Mouse (Mus musculus) heart, postnatal 0 days (tissue): Measurements from ENCODE around the gene Cilp. TPM values are rescaled to one million over a fixed set of nuclear protein-coding genes. Genes with fewer than 3 reads are reported as not detected.

ENCODE experiments used
- ATAC-seq: fragments of 200-750 bp; cut with Nextera tagmentation; 2 replicates; pipeline ENCODE4 v1.8.0; 2017; ENCODE audit warnings: low read depth, moderate number of reproducible peaks, moderate library complexity; ENCODE audit not compliant: insufficient read depth
- DNase-seq: peaks from one replicate; pipeline ENCODE4 v3.0.0-alpha.2; 2016; ENCODE audit warnings: low spot score
- H3K27ac ChIP-seq: fragments of 300-500 bp; sonication (generic); 2 replicates; pipeline ENCODE4 v1.5.1; 2014; ENCODE audit warnings: low read depth, mild to moderate bottlenecking
- H3K27me3 ChIP-seq: fragments of 300-500 bp; sonication (generic); 2 replicates; pipeline ENCODE4 v1.6.1; 2014; ENCODE audit warnings: low read length, mixed read lengths; ENCODE audit not compliant: control insufficient read depth, insufficient read depth
- H3K36me3 ChIP-seq: fragments of 300-500 bp; sonication (generic); replicated peaks from 2 replicates; pipeline ENCODE4 v1.6.1; 2014; ENCODE audit warnings: low read length, mixed read lengths; ENCODE audit not compliant: control insufficient read depth, insufficient read depth
- H3K4me1 ChIP-seq: fragments of 300-500 bp; sonication (generic); 2 replicates; pipeline ENCODE4 v1.6.1; 2014; ENCODE audit warnings: antibody characterized with exemption; ENCODE audit not compliant: control insufficient read depth, insufficient read depth
- H3K4me2 ChIP-seq: fragments of 300-500 bp; sonication (generic); 2 replicates; pipeline ENCODE4 v1.6.1; 2014; ENCODE audit warnings: low read depth, mild to moderate bottlenecking, low read length, moderate library complexity
- H3K4me3 ChIP-seq: fragments of 300-500 bp; sonication (generic); 2 replicates; pipeline ENCODE4 v1.5.1; 2014; ENCODE audit warnings: low read depth, low read length
- H3K9ac ChIP-seq: fragments of 300-500 bp; sonication (generic); replicated peaks from 2 replicates; pipeline ENCODE4 v1.6.1; 2014; ENCODE audit warnings: low read depth, low read length, mixed read lengths
- H3K9me3 ChIP-seq: fragments of 300-500 bp; sonication (generic); replicated peaks from 2 replicates; pipeline ENCODE4 v1.6.1; 2016; ENCODE audit warnings: low read length; ENCODE audit not compliant: control insufficient read depth
- CTCF ChIP-seq: IDR thresholded peaks from 2 replicates; pipeline ENCODE4 v1.5.1; 2016; ENCODE audit warnings: antibody characterized with exemption, control low read depth, low read depth
- EP300 ChIP-seq: IDR thresholded peaks from 2 replicates; pipeline ENCODE4 v1.6.1; 2016; ENCODE audit warnings: antibody characterized with exemption, low read depth
- WGBS: fragments of 180-500 bp; shearing (Covaris S2); extraction: QIAGEN DNeasy Blood & Tissue Kit; methylation state at CpG from one replicate; pipeline ENCODE4 v1.1.7; 2014; 5-methylcytosine and 5-hydroxymethylcytosine counted together
- polyA plus RNA-seq: library from polyadenylated mRNA; unstranded; fragments of >200 nt; fragmentation: Nextera tagmentation; extraction: Ambion mirVana; gene quantifications from 2 replicates; pipeline ENCODE4 v1.2.1, GENCODE M21; 2015
- total RNA-seq: library from RNA; depleted of rRNA; stranded (reverse); fragments of >200 nt; gene quantifications from 2 replicates; pipeline ENCODE4 v1.2.3, GENCODE M21; 2014; ENCODE audit warnings: low replicate concordance; rRNA removed

Cilp gene
- total and polyA plus RNA-seq, 2 experiments from 2014 or later = 0.19 to 0.88 TPM

DNA sequence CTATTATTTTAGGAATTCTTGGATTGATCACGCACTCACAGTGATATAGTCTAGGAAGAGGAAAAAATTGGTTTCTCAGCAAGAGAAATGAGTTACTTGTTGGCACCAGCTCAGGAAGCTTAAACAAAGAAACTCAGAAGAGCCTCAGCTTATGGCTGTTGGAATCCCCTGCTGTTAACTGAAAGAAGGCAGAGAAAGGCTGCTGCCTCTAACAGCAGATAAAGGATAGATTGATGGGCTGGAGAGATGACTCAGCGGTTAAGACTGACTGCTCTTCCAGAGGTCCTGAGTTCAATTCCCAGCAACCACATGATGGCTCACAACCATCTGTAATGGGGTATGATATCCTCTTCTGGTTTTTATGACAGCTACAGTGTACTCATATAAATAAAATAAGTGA, 62.4 kb downstream of the Cilp start:
- no peaks in the 10 kb centered on the region for H3K27me3 ChIP-seq
- no peak overlapping the region for H3K4me2 ChIP-seq
- no peak overlapping the region for H3K27ac ChIP-seq
- H3K36me3 ChIP-seq = peaks cover 79% of the 10 kb centered on the region
- DNase-seq (no peak), ATAC-seq (no peak)
- H3K4me3 ChIP-seq = no peak overlapping the region
- H3K4me1 ChIP-seq = no peaks in the 10 kb centered on the region
- no peak overlapping the region for H3K9ac ChIP-seq
- 91% methylated on average over 2 of the region's 2 CpGs for WGBS
- TF ChIP-seq EP300 = no peak
- TF ChIP-seq CTCF = no peak
- H3K9me3 ChIP-seq = no peaks in the 10 kb centered on the region

Other genes starting within 250 kb of the Cilp start
- 24.6 and 37.4 TPM in 2 replicates for gene Hacd3, start 243.5 kb upstream of the Cilp start, total RNA-seq
- gene Hacd3, start 243.5 kb upstream of the Cilp start, polyA plus RNA-seq = 35.8 and 37.4 TPM in 2 replicates
- 39.4 TPM in 2 replicates for gene Dpp8, start 232.8 kb upstream of the Cilp start, total RNA-seq
- gene Dpp8, start 232.8 kb upstream of the Cilp start, polyA plus RNA-seq = 15.7 and 17.5 TPM in 2 replicates
- 10.9 and 13.9 TPM in 2 replicates for gene Igdcc4, start 163.7 kb upstream of the Cilp start, total RNA-seq
- gene Igdcc4, start 163.7 kb upstream of the Cilp start, polyA plus RNA-seq = 3.0 and 3.2 TPM in 2 replicates
- gene Igdcc3, start 124.0 kb upstream of the Cilp start, total RNA-seq = not detected in 2 replicates
- 0.11 and 0.15 TPM in 2 replicates for gene Igdcc3, start 124.0 kb upstream of the Cilp start, polyA plus RNA-seq
- gene Parp16, start 69.8 kb upstream of the Cilp start, total RNA-seq = 1.8 and 7.7 TPM in 2 replicates
- 5.7 and 5.8 TPM in 2 replicates for gene Parp16, start 69.8 kb upstream of the Cilp start, polyA plus RNA-seq
- gene Clpx, start 29.1 kb downstream of the Cilp start, total RNA-seq = 37.4 and 37.8 TPM in 2 replicates
- 64.3 and 68.3 TPM in 2 replicates for gene Clpx, start 29.1 kb downstream of the Cilp start, polyA plus RNA-seq
- 9.4 and 10.6 TPM in 2 replicates for gene Pdcd7, start 80.9 kb downstream of the Cilp start, total RNA-seq
- 4.7 and 5.9 TPM in 2 replicates for gene Pdcd7, start 80.9 kb downstream of the Cilp start, polyA plus RNA-seq
- not detected in 2 replicates for gene Ubap1l, start 95.9 kb downstream of the Cilp start, total RNA-seq
- 0.11 and 0.21 TPM in 2 replicates for gene Ubap1l, start 95.9 kb downstream of the Cilp start, polyA plus RNA-seq
- gene Kbtbd13, start 126.5 kb downstream of the Cilp start, total RNA-seq = 1.1 and 1.2 TPM in 2 replicates
- gene Kbtbd13, start 126.5 kb downstream of the Cilp start, polyA plus RNA-seq = 0.63 and 0.77 TPM in 2 replicates
- 1.8 and 8.5 TPM in 2 replicates for gene Rasl12, start 133.3 kb downstream of the Cilp start, total RNA-seq
- gene Rasl12, start 133.3 kb downstream of the Cilp start, polyA plus RNA-seq = 7.5 and 7.9 TPM in 2 replicates
- not detected in 2 replicates for gene Slc51b, start 157.8 kb downstream of the Cilp start, total RNA-seq
- not detected in 2 replicates for gene Slc51b, start 157.8 kb downstream of the Cilp start, polyA plus RNA-seq
- 11.5 and 15.9 TPM in 2 replicates for gene Mtfmt, start 170.6 kb downstream of the Cilp start, total RNA-seq
- gene Mtfmt, start 170.6 kb downstream of the Cilp start, polyA plus RNA-seq = 9.1 TPM in 2 replicates
- 43.2 and 52.4 TPM in 2 replicates for gene Spg21, start 195.8 kb downstream of the Cilp start, total RNA-seq
- gene Spg21, start 195.8 kb downstream of the Cilp start, polyA plus RNA-seq = 41.3 and 44.7 TPM in 2 replicates